Mouse (Mus musculus) midbrain, embryonic 12.5 days (tissue): ENCODE data around the gene Zfp867. TPM values are rescaled to one million over a fixed set of nuclear protein-coding genes. Genes with fewer than 3 reads are reported as not detected.

Experiments used
- ATAC-seq: fragments of 200-750 bp; cut with Nextera tagmentation; 2 replicates; pipeline ENCODE4 v1.8.0; 2017; ENCODE audit warnings: low read depth, moderate TSS enrichment, moderate library complexity; ENCODE audit not compliant: low FRiP score
- H3K27ac ChIP-seq: fragments of 300-500 bp; sonication (generic); replicated peaks from 2 replicates; pipeline ENCODE4 v1.5.1; 2016; ENCODE audit warnings: mild to moderate bottlenecking
- H3K27me3 ChIP-seq: fragments of 300-500 bp; sonication (generic); 2 replicates; pipeline ENCODE4 v1.6.1; 2016; ENCODE audit warnings: mild to moderate bottlenecking
- H3K36me3 ChIP-seq: fragments of 300-500 bp; sonication (generic); 2 replicates; pipeline ENCODE4 v1.6.1; 2016
- H3K4me1 ChIP-seq: fragments of 300-500 bp; sonication (generic); 2 replicates; pipeline ENCODE4 v1.6.1; 2016
- H3K4me2 ChIP-seq: fragments of 300-500 bp; sonication (generic); replicated peaks from 2 replicates; pipeline ENCODE4 v1.6.1; 2016; ENCODE audit warnings: mild to moderate bottlenecking, moderate library complexity
- H3K4me3 ChIP-seq: fragments of 300-500 bp; sonication (generic); 2 replicates; pipeline ENCODE4 v1.5.1; 2016; ENCODE audit warnings: mild to moderate bottlenecking
- H3K9ac ChIP-seq: fragments of 300-500 bp; sonication (generic); replicated peaks from 2 replicates; pipeline ENCODE4 v1.6.1; 2016; ENCODE audit warnings: mild to moderate bottlenecking, moderate library complexity
- H3K9me3 ChIP-seq: fragments of 300-500 bp; sonication (generic); 2 replicates; pipeline ENCODE4 v1.6.1; 2016; ENCODE audit warnings: mild to moderate bottlenecking
- WGBS: fragments of 180-500 bp; shearing (Covaris S2); methylation state at CpG from one replicate; pipeline ENCODE4 v1.1.7; 2016; 5-methylcytosine and 5-hydroxymethylcytosine counted together
- polyA plus RNA-seq: library from polyadenylated mRNA; unstranded; fragments of >200 nt; fragmentation: Nextera tagmentation; extraction: Ambion mirVana; gene quantifications from 2 replicates; pipeline ENCODE4 v1.2.1, GENCODE M21; 2016

Zfp867 gene
- polyA plus RNA-seq, 1 experiment from 2014 or later: 12.0 TPM

GRCm38 (mm10) chr11:59418708-59419107, 53.6 kb downstream of the Zfp867 start:
- no peak overlapping the region for H3K4me2 ChIP-seq
- no peaks in the 10 kb centered on the region for H3K27me3 ChIP-seq
- no peak for ATAC-seq
- no peak overlapping the region for H3K27ac ChIP-seq
- H3K4me1 ChIP-seq: no peaks in the 10 kb centered on the region
- no peaks in the 10 kb centered on the region for H3K9me3 ChIP-seq
- H3K36me3 ChIP-seq: peaks cover 59% of the 10 kb centered on the region
- no peak overlapping the region for H3K4me3 ChIP-seq
- WGBS: 82% methylated on average over 5 of the region's 5 CpGs
- no peak overlapping the region for H3K9ac ChIP-seq

GRCm38 (mm10) chr11:59412999-59413863, 59.0 kb downstream of the Zfp867 start:
- WGBS: 86% methylated on average over 13 of the region's 13 CpGs
- no peak for ATAC-seq
- Histone ChIP-seq H3K9me3 (no peaks in the 10 kb centered on the region), H3K4me1 (peaks cover 8% of the 10 kb centered on the region; the same call in 1 of the 2 replicates), H3K27me3 (no peaks in the 10 kb centered on the region), H3K4me3 (no peak overlapping the region), H3K36me3 (peaks cover 30% of the 10 kb centered on the region), H3K9ac (no peak overlapping the region), H3K27ac (no peak overlapping the region), H3K4me2 (no peak overlapping the region)

GRCm38 (mm10) chr11:59412058-59412457, 60.2 kb downstream of the Zfp867 start:
- H3K27ac ChIP-seq: no peak overlapping the region
- peaks cover 37% of the 10 kb centered on the region for H3K36me3 ChIP-seq
- WGBS: 73% methylated on average over 6 of the region's 6 CpGs
- ATAC-seq: no peak
- H3K4me1 ChIP-seq: peaks cover 8% of the 10 kb centered on the region; the same call in 1 of the 2 replicates
- no peak overlapping the region for H3K9ac ChIP-seq
- H3K9me3 ChIP-seq: no peaks in the 10 kb centered on the region
- no peaks in the 10 kb centered on the region for H3K27me3 ChIP-seq
- no peak overlapping the region for H3K4me2 ChIP-seq
- no peak overlapping the region for H3K4me3 ChIP-seq

Other genes with a start within 250 kb of the Zfp867 start
- 539 and 564 TPM in 2 replicates for gene Arf1, start 244.2 kb downstream of the Zfp867 start, polyA plus RNA-seq
- gene Wnt3a, start 181.7 kb downstream of the Zfp867 start, polyA plus RNA-seq: 2.0 and 3.7 TPM in 2 replicates
- gene Wnt9a, start 165.5 kb downstream of the Zfp867 start, polyA plus RNA-seq: 7.3 and 8.1 TPM in 2 replicates
- 0.14 TPM in 1 of 2 replicates, not detected in the other for gene Prss38, start 96.8 kb downstream of the Zfp867 start, polyA plus RNA-seq
- gene Jmjd4, start 22.4 kb downstream of the Zfp867 start, polyA plus RNA-seq: 13.5 and 13.6 TPM in 2 replicates
- 180 and 189 TPM in 2 replicates for gene Snap47, start 21.3 kb downstream of the Zfp867 start, polyA plus RNA-seq
- 28.5 and 29.1 TPM in 2 replicates for gene Zkscan17, start 54.3 kb upstream of the Zfp867 start, polyA plus RNA-seq
- 0.18 TPM in 1 of 2 replicates, not detected in the other for gene Nlrp3, start 69.1 kb upstream of the Zfp867 start, polyA plus RNA-seq
- not detected in 2 replicates for gene Olfr222, start 103.8 kb upstream of the Zfp867 start, polyA plus RNA-seq
- not detected in 2 replicates for gene Olfr223, start 120.8 kb upstream of the Zfp867 start, polyA plus RNA-seq
- gene Mprip, start 188.8 kb upstream of the Zfp867 start, polyA plus RNA-seq: 73.0 and 75.6 TPM in 2 replicates